Mouse (Mus musculus) liver, adult 2 months (tissue): ENCODE measurements around the gene Scin.

Source experiments
- CTCF ChIP-seq: fragments of 200-500 bp; IDR thresholded peaks from 2 replicates; pipeline ENCODE4 v1.5.1; 2011; ENCODE audit warnings: low read depth, low read length, control low read depth
- POLR2A ChIP-seq: fragments of 200-500 bp; IDR thresholded peaks from 2 replicates; pipeline ENCODE4 v1.6.1; 2011; ENCODE audit warnings: low read length, control low read depth; ENCODE audit not compliant: insufficient read depth; ENCODE audit errors: extremely low read depth

DNA sequence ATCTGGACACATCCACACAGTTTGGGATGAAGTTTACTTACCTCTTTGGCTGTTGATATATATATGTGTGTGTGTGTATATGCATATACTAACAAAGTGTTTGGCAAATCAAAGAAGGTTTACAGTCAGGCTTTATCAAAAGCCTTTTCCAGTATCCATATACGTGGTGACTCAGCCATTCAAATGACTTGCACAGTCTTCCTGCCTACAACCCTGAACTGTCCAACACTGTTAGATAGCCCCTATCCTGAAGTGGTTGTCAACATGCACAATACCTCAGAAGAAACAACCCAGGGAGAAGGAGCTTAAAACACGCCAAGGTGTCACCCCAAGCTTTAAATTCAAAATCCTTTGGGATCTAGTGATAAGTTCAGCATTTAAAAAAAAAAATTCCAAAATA is 20.4 kb downstream of the Scin start:
- TF ChIP-seq CTCF (no peak), POLR2A (no peak)
